Mouse (Mus musculus): ENCODE results near the gene Atp9a. TPM values are rescaled to one million over a fixed set of nuclear protein-coding genes. Genes with fewer than 3 reads are reported as not detected.
A peak's percentile ranks its signal among the peaks of the same experiment; 100 is the strongest.

Gene Atp9a
- polyA plus RNA-seq, 1 experiment from 2014 or later: 11.4 TPM

- Histone ChIP-seq H3K4me1 (ENCODE audit: control insufficient read depth, insufficient read depth, low read length) (no peaks in the 10 kb centered on the region), H3K27ac (ENCODE audit: low read length) (no peak overlapping the region), H3K4me2 (ENCODE audit: low read depth, low read length) (no peak overlapping the region), H3K9ac (ENCODE audit: low read length) (no peak overlapping the region), H3K27me3 (ENCODE audit: control insufficient read depth, insufficient read depth, low read length) (no peaks in the 10 kb centered on the region), H3K36me3 (ENCODE audit: control insufficient read depth, insufficient read depth) (peaks cover 9% of the 10 kb centered on the region), H3K9me3 (replicated peaks; ENCODE audit: control insufficient read depth, low read length) (0 out of 2 replicates have a peak, but pooled peaks cover 3% of the 10 kb centered on the region), H3K4me3 (ENCODE audit: low read length) (no peak overlapping the region)
- 52% methylated on average over 13 of the region's 13 CpGs for WGBS
- no peak for ATAC-seq (replicated peaks; ENCODE audit: extremely low read depth, insufficient read depth, low FRiP score)
Observed at GRCm38 (mm10) chr2:168702266-168702665, 39.9 kb downstream of the Atp9a start.

DNA sequence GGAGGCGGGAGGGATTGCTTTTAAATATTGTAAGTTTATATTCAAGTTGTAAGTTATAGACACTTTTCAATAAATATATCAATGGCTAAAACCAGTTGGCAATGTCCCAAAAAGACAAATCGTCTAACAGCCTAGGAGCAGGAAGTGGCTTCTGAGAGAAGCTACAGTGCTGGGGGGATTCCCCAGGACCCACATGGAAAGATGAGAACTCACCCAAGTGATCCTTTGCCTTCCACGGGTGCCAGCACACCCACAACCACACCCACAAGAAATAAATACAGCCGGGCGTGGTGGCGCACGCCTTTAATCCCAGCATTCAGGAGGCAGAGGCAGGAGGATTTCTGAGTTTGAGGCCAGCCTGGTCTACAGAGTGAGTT is 47.2 kb downstream of the Atp9a start:
- H3K4me2 ChIP-seq (ENCODE audit: low read depth, low read length): no peak overlapping the region
- no peak overlapping the region for H3K9ac ChIP-seq (ENCODE audit: low read length)
- H3K4me1 ChIP-seq (ENCODE audit: control insufficient read depth, insufficient read depth, low read length): peaks cover 3% of the 10 kb centered on the region
- 83% methylated on average over 7 of the region's 7 CpGs for WGBS
- no peak overlapping the region for H3K27ac ChIP-seq (ENCODE audit: low read length)
- H3K36me3 ChIP-seq (ENCODE audit: control insufficient read depth, insufficient read depth): no peaks in the 10 kb centered on the region; the same call in 1 of the 2 replicates
- ATAC-seq (replicated peaks; ENCODE audit: extremely low read depth, insufficient read depth, low FRiP score): no peak
- no peaks in the 10 kb centered on the region for H3K27me3 ChIP-seq (ENCODE audit: control insufficient read depth, insufficient read depth, low read length)
- H3K9me3 ChIP-seq (replicated peaks; ENCODE audit: control insufficient read depth, low read length): 0 out of 2 replicates have a peak, but pooled peaks cover 2% of the 10 kb centered on the region
- no peak overlapping the region for H3K4me3 ChIP-seq (ENCODE audit: low read length)

- peak overlapping the region; percentile 31; the same call in 1 of the 2 replicates for H3K9ac ChIP-seq (ENCODE audit: low read length)
- H3K4me1 ChIP-seq (ENCODE audit: control insufficient read depth, insufficient read depth, low read length): peaks cover 3% of the 10 kb centered on the region
- no peak for ATAC-seq (replicated peaks; ENCODE audit: extremely low read depth, insufficient read depth, low FRiP score)
- peak overlapping the region; percentile 45 for H3K4me2 ChIP-seq (ENCODE audit: low read depth, low read length)
- no peaks in the 10 kb centered on the region; the same call in 1 of the 2 replicates for H3K36me3 ChIP-seq (ENCODE audit: control insufficient read depth, insufficient read depth)
- 0 out of 2 replicates have a peak, but pooled peaks cover 2% of the 10 kb centered on the region for H3K9me3 ChIP-seq (replicated peaks; ENCODE audit: control insufficient read depth, low read length)
- no peak overlapping the region for H3K4me3 ChIP-seq (ENCODE audit: low read length)
- no peaks in the 10 kb centered on the region for H3K27me3 ChIP-seq (ENCODE audit: control insufficient read depth, insufficient read depth, low read length)
- H3K27ac ChIP-seq (ENCODE audit: low read length): no peak overlapping the region
- WGBS: 28% methylated on average over 27 of the region's 27 CpGs
Observed at GRCm38 (mm10) chr2:168694379-168695026, 47.7 kb downstream of the Atp9a start.

DNA sequence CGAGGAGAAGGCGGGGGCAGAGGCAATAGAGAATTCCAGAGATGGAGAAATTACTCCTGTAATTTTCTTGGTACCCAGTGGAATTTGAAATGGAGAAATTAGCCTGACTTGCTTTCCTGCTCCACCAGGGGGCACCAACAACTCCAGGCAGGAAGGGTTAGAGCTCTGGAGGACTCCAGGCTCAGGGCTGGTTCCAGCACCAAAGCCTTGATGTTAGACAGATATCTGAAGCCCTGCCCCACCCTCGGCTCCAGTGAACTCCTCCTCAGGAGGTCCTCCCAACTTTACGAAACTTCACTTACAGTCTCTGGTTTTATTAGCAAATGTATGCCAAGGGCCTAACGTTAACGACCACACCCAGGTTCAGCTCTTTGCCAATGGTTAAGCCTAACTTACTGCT is 50.4 kb downstream of the Atp9a start:
- Histone ChIP-seq H3K9ac (ENCODE audit: low read length) (no peak overlapping the region), H3K4me3 (ENCODE audit: low read length) (no peak overlapping the region), H3K4me2 (ENCODE audit: low read depth, low read length) (no peak overlapping the region), H3K9me3 (replicated peaks; ENCODE audit: control insufficient read depth, low read length) (0 out of 2 replicates have a peak, but pooled peaks cover 2% of the 10 kb centered on the region), H3K36me3 (ENCODE audit: control insufficient read depth, insufficient read depth) (no peaks in the 10 kb centered on the region; the same call in 1 of the 2 replicates), H3K27me3 (ENCODE audit: control insufficient read depth, insufficient read depth, low read length) (no peaks in the 10 kb centered on the region), H3K27ac (ENCODE audit: low read length) (no peak overlapping the region), H3K4me1 (ENCODE audit: control insufficient read depth, insufficient read depth, low read length) (peaks cover 3% of the 10 kb centered on the region)
- 59% methylated on average over 6 of the region's 6 CpGs for WGBS
- no peak for ATAC-seq (replicated peaks; ENCODE audit: extremely low read depth, insufficient read depth, low FRiP score)

DNA sequence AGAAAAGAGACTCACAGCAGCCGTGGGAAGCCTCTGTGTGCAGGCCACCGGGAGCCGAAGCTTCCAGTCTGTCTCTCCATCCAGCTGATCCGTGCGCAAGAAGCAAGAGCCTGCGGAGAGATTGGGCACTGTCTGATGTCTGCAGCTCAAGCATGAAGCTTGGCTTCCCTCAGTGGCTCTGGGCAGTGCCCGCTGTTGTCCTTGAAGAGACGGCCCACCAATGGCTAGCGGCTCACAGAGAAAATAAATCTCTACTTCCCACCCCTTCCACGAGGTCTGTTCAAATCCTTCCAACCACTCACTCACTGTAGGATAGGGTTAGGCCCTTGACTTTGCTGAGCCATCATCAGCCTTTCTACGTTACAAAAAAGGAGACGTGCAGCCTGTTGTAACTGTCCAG is 54.9 kb downstream of the Atp9a start:
- Histone ChIP-seq H3K27ac (ENCODE audit: low read length) (no peak overlapping the region), H3K4me3 (ENCODE audit: low read length) (no peak overlapping the region), H3K4me1 (ENCODE audit: control insufficient read depth, insufficient read depth, low read length) (no peaks in the 10 kb centered on the region), H3K9me3 (replicated peaks; ENCODE audit: control insufficient read depth, low read length) (no peaks in the 10 kb centered on the region), H3K27me3 (ENCODE audit: control insufficient read depth, insufficient read depth, low read length) (no peaks in the 10 kb centered on the region), H3K4me2 (ENCODE audit: low read depth, low read length) (no peak overlapping the region), H3K36me3 (ENCODE audit: control insufficient read depth, insufficient read depth) (no peaks in the 10 kb centered on the region), H3K9ac (ENCODE audit: low read length) (no peak overlapping the region)
- ATAC-seq (replicated peaks; ENCODE audit: extremely low read depth, insufficient read depth, low FRiP score): no peak
- WGBS: 88% methylated on average over 12 of the region's 12 CpGs

DNA sequence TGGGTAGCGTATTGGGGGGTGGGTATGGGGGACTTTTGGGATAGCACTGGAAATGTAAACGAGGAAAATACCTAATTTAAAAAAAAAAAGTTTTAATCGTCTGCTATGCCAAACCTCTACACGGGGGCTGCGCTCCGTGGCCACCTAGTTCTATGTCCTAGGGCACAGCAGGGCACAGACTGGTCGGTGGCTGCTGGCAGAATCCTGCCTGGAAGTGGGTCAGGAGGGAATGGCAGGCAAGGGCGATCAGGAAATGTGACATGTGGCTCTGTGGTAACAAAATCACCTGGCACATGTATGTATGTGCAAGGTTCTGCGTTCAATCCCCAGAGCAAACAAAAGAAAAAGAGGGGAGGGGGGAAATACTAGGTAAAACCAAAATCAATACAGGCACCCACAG is 56.3 kb downstream of the Atp9a start:
- no peaks in the 10 kb centered on the region for H3K4me1 ChIP-seq (ENCODE audit: control insufficient read depth, insufficient read depth, low read length)
- H3K27me3 ChIP-seq (ENCODE audit: control insufficient read depth, insufficient read depth, low read length): no peaks in the 10 kb centered on the region
- ATAC-seq (replicated peaks; ENCODE audit: extremely low read depth, insufficient read depth, low FRiP score): no peak
- H3K36me3 ChIP-seq (ENCODE audit: control insufficient read depth, insufficient read depth): peaks cover 4% of the 10 kb centered on the region; the same call in 1 of the 2 replicates
- H3K9ac ChIP-seq (ENCODE audit: low read length): no peak overlapping the region
- WGBS: 95% methylated on average over 9 of the region's 9 CpGs
- no peak overlapping the region for H3K4me3 ChIP-seq (ENCODE audit: low read length)
- H3K27ac ChIP-seq (ENCODE audit: low read length): no peak overlapping the region
- H3K9me3 ChIP-seq (replicated peaks; ENCODE audit: control insufficient read depth, low read length): no peaks in the 10 kb centered on the region
- no peak overlapping the region for H3K4me2 ChIP-seq (ENCODE audit: low read depth, low read length)

GRCm38 (mm10) chr2:168684695-168685094 is 57.5 kb downstream of the Atp9a start:
- Histone ChIP-seq H3K4me2 (ENCODE audit: low read depth, low read length) (no peak overlapping the region), H3K4me1 (ENCODE audit: control insufficient read depth, insufficient read depth, low read length) (no peaks in the 10 kb centered on the region), H3K9ac (ENCODE audit: low read length) (no peak overlapping the region), H3K36me3 (ENCODE audit: control insufficient read depth, insufficient read depth) (peaks cover 9% of the 10 kb centered on the region; the same call in 1 of the 2 replicates), H3K27me3 (ENCODE audit: control insufficient read depth, insufficient read depth, low read length) (no peaks in the 10 kb centered on the region), H3K4me3 (ENCODE audit: low read length) (no peak overlapping the region), H3K27ac (ENCODE audit: low read length) (no peak overlapping the region), H3K9me3 (replicated peaks; ENCODE audit: control insufficient read depth, low read length) (peaks cover 1% of the 10 kb centered on the region; the same call in 1 of the 2 replicates)
- WGBS: 63% methylated on average over 3 of the region's 3 CpGs
- ATAC-seq (replicated peaks; ENCODE audit: extremely low read depth, insufficient read depth, low FRiP score): no peak

GRCm38 (mm10) chr2:168683520-168684150 is 58.6 kb downstream of the Atp9a start:
- Histone ChIP-seq H3K9ac (ENCODE audit: low read length) (no peak overlapping the region), H3K4me2 (ENCODE audit: low read depth, low read length) (no peak overlapping the region), H3K4me1 (ENCODE audit: control insufficient read depth, insufficient read depth, low read length) (no peaks in the 10 kb centered on the region), H3K4me3 (ENCODE audit: low read length) (no peak overlapping the region), H3K27me3 (ENCODE audit: control insufficient read depth, insufficient read depth, low read length) (no peaks in the 10 kb centered on the region), H3K9me3 (replicated peaks; ENCODE audit: control insufficient read depth, low read length) (peaks cover 2% of the 10 kb centered on the region; the same call in 1 of the 2 replicates), H3K36me3 (ENCODE audit: control insufficient read depth, insufficient read depth) (peaks cover 10% of the 10 kb centered on the region; the same call in 1 of the 2 replicates), H3K27ac (ENCODE audit: low read length) (no peak overlapping the region)
- 42% methylated on average over 15 of the region's 15 CpGs for WGBS
- no peak for ATAC-seq (replicated peaks; ENCODE audit: extremely low read depth, insufficient read depth, low FRiP score)

DNA sequence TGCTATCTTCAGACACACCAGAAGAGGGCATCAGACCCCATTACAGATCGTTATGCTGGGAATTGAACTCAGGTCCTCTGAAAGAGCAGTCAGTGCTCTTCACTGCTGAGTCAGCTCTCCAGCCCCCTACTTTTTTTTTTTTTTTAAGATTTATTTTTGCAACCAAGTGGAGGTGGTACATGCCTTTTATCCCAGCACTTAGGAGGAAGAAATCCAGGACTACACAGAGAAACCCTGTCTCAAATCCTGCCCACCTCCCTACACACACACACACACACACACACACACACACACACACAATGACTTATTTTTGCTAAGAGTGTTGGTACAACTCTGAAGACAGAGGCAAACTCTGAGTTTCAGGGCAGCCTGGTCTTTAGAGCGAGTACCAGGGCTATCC is 59.5 kb downstream of the Atp9a start:
- no peak overlapping the region for H3K9ac ChIP-seq (ENCODE audit: low read length)
- WGBS: 78% methylated on average over 2 of the region's 2 CpGs
- ATAC-seq (replicated peaks; ENCODE audit: extremely low read depth, insufficient read depth, low FRiP score): no peak

More for the DNA sequence above, 59.5 kb downstream of the Atp9a start:
- no peak overlapping the region for H3K4me3 ChIP-seq (ENCODE audit: low read length)
- no peaks in the 10 kb centered on the region for H3K27me3 ChIP-seq (ENCODE audit: control insufficient read depth, insufficient read depth, low read length)
- H3K36me3 ChIP-seq (ENCODE audit: control insufficient read depth, insufficient read depth): peaks cover 10% of the 10 kb centered on the region; the same call in 1 of the 2 replicates
- no peak overlapping the region for H3K27ac ChIP-seq (ENCODE audit: low read length)
- no peaks in the 10 kb centered on the region for H3K4me1 ChIP-seq (ENCODE audit: control insufficient read depth, insufficient read depth, low read length)
- H3K9me3 ChIP-seq (replicated peaks; ENCODE audit: control insufficient read depth, low read length): peaks cover 2% of the 10 kb centered on the region; the same call in 1 of the 2 replicates
- no peak overlapping the region for H3K4me2 ChIP-seq (ENCODE audit: low read depth, low read length)
